Mouse (Mus musculus) cerebellum, adult 2 months (tissue): ENCODE measurements around the gene Stk39. TPM values are rescaled to one million over a fixed set of nuclear protein-coding genes. Genes with fewer than 3 reads are reported as not detected.

Experiments used
- DNase-seq, 2 experiments: peaks; one replicate each; pipeline ENCODE4 v3.0.0; 2021
- H3K27ac ChIP-seq: fragments of 200-500 bp; 2 replicates; pipeline ENCODE4 v1.5.1; 2012; ENCODE audit warnings: low read length, control low read depth, inconsistent platforms; ENCODE audit not compliant: insufficient read depth
- H3K27me3 ChIP-seq: fragments of 200-500 bp; 2 replicates; pipeline ENCODE4 v1.6.1; 2012; ENCODE audit warnings: inconsistent platforms, mild to moderate bottlenecking, low read length, moderate library complexity; ENCODE audit not compliant: control insufficient read depth, insufficient read depth
- H3K4me1 ChIP-seq: fragments of 200-500 bp; 2 replicates; pipeline ENCODE4 v1.6.1; 2011; ENCODE audit warnings: low read length; ENCODE audit not compliant: control insufficient read depth, insufficient read depth
- H3K4me3 ChIP-seq: fragments of 200-500 bp; replicated peaks from 2 replicates; pipeline ENCODE3; 2011; ENCODE audit warnings: mild to moderate bottlenecking, low read depth, low read length, control low read depth; ENCODE audit not compliant: insufficient read depth
- CTCF ChIP-seq: fragments of 200-500 bp; IDR thresholded peaks from 2 replicates; pipeline ENCODE4 v1.5.1; 2011; ENCODE audit warnings: low read depth, mild to moderate bottlenecking, control low read depth, low read length, moderate library complexity, borderline replicate concordance; ENCODE audit not compliant: insufficient read depth
- POLR2A ChIP-seq: fragments of 200-500 bp; IDR thresholded peaks from 2 replicates; pipeline ENCODE4 v1.6.1; 2011; ENCODE audit warnings: low read length, control low read depth, borderline replicate concordance; ENCODE audit not compliant: insufficient read depth
- WGBS: fragments of 180-500 bp; shearing (Covaris S2); methylation state at CpG from one replicate; pipeline ENCODE4 v1.1.7; 2018; 5-methylcytosine and 5-hydroxymethylcytosine counted together
- polyA plus RNA-seq: library from polyadenylated mRNA; depleted of rRNA; stranded (reverse); fragments of >200 nt; gene quantifications from 2 replicates; pipeline ENCODE4 v1.2.3, GENCODE M21; 2012

Stk39 gene
- polyA plus RNA-seq, 1 experiment: 49.8 TPM

- Histone ChIP-seq H3K27ac (no peak overlapping the region), H3K27me3 (no peaks in the 10 kb centered on the region), H3K4me3 (no peak overlapping the region), H3K4me1 (peaks cover 24% of the 10 kb centered on the region)
- DNase-seq: no peak
- TF ChIP-seq POLR2A: no peak
- 87% methylated on average over 9 of the region's 9 CpGs for WGBS
Measured at GRCm38 (mm10) chr2:68467085-68467978, 4.7 kb downstream of the Stk39 start.

DNA sequence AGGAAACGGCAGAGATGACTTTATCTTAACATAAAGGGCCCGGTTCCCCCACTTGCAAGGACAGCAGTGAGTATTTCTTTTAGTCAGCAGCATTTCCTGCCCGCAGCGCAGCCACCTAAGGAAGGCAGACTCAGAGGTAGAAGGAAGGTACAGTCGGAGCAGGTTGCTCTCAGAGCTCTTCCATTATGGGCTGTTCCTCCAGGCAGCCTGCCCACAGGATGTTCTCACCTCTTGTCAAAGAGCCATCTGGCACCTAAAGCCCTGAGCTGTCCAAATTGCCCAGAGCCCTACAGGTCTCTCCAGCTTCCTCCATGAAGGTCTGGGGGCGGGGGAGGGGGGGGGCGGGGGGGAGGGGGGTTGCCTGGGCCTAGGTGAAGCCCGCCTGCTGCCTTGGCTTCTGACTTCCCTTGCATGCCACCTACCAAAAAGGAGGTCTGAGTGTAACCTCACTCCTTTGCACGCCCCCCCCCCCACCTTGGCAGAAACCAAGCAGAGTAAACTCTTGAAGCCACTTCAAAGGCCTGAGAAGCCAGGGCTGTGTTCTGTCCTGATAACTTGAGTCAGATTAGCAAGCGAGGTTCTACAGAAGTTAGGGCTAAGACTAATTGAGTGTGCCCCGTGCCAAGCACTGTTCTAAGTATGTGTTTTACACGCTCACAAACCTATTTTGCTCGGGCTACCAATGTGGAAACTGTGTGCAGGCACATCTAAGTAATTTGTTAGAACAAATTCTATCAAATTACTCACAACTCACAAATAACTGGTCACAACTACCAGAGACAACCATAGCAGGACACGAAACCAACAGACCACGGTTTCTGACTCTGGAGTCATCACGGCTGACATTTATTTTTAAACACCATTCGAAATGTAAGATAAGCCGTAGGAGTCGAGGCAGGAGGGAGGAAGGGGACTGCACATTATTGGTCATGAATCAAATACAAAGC lies 5.7 kb downstream of the Stk39 start:
- peak; percentile 95 to 97 for DNase-seq
- peak overlapping the region; percentile 33 for H3K4me3 ChIP-seq
- H3K27me3 ChIP-seq: no peaks in the 10 kb centered on the region
- peaks cover 24% of the 10 kb centered on the region for H3K4me1 ChIP-seq
- 46% methylated on average over 19 of the region's 19 CpGs for WGBS
- H3K27ac ChIP-seq: peak overlapping the region; percentile 83
- TF ChIP-seq POLR2A (peak; percentile 32; the same call in 1 of the 2 replicates), CTCF (no peak)

DNA sequence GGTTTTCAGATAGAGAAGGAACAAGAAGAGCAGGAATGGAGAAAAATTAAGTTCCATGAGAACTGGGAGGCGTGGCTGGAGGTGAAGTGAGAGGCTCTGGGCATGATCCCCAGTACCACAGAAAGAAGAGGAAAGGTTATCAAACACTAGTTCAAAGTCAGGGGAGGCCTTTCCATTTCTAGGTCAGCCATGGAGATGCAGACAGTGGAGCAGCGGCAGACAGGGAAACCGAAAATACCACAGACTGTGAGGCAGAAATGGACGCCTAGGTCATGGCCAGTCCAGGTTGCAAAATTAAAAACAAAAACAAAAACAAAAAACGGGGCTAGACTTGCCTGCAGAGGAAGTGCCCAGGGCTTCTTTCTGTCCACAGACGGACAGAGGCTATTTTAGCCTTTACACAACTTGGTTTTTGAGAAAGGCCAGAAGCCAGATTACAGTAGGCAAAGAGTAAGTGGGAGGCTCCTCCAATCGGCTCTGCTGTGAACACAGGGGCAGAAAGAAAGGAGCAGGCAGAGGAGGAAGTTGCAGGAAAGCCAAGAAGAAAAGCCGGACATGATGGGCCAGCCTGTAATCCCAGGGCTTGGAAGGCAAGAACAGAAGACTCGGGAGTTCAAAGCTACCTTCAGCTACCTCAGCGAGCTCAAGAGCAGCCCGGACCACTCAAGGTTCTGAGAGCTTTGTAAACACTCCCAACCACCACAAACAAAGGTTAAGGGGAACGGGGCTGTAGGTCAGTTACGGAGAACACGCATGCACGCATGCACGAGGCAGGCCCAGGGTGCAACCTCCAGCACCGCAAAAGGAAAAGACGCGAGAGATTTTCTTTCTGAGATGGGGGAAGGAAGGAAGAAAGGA lies 6.6 kb downstream of the Stk39 start:
- Histone ChIP-seq H3K27ac (peak overlapping the region; percentile 83), H3K4me3 (peak overlapping the region; percentile 4), H3K27me3 (no peaks in the 10 kb centered on the region), H3K4me1 (peaks cover 24% of the 10 kb centered on the region)
- TF ChIP-seq POLR2A: no peak
- TF ChIP-seq CTCF: no peak
- WGBS: 48% methylated on average over 19 of the region's 19 CpGs
- peak in 1 of 2 experiments; percentile 25 for DNase-seq

DNA sequence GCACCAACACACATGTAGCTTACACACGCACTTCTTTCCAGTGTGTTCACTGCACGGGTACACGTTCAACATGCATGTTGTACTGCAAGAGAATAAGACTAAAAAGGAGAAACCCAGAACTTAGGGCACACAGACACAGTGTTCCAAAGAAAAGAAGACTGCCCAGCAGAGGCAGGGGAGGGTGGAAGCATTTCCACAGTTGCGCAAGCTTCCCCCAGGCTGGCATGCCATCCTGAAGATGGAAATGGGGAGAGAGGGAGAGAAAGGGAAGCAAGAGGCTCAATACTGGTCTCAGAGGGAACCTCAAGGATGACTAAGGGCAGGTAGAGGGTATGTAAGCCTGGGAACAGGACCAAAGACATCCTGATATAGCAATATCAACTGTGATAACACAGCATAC lies 7.6 kb downstream of the Stk39 start:
- H3K27me3 ChIP-seq: no peaks in the 10 kb centered on the region
- WGBS: 97% methylated on average over 4 of the region's 4 CpGs
- no peak for TF ChIP-seq CTCF
- peaks cover 24% of the 10 kb centered on the region for H3K4me1 ChIP-seq
- no peak for DNase-seq
- H3K4me3 ChIP-seq: no peak overlapping the region
- H3K27ac ChIP-seq: no peak overlapping the region

GRCm38 (mm10) chr2:68463801-68464200 lies 8.3 kb downstream of the Stk39 start:
- 80% methylated on average over 4 of the region's 4 CpGs for WGBS

GRCm38 (mm10) chr2:68458115-68458514 lies 14.0 kb downstream of the Stk39 start:
- no peak overlapping the region for H3K4me3 ChIP-seq
- WGBS: 70% methylated on average over 5 of the region's 5 CpGs
- H3K27ac ChIP-seq: no peak overlapping the region
- TF ChIP-seq CTCF (no peak), POLR2A (no peak)
- peaks cover 3% of the 10 kb centered on the region; the same call in 1 of the 2 replicates for H3K4me1 ChIP-seq
- DNase-seq: peak; percentile 43 to 72
- H3K27me3 ChIP-seq: no peaks in the 10 kb centered on the region

More at GRCm38 (mm10) chr2:68463801-68464200, 8.3 kb downstream of the Stk39 start:
- no peak for TF ChIP-seq CTCF
- TF ChIP-seq POLR2A: no peak
- DNase-seq: no peak
- H3K27ac ChIP-seq: no peak overlapping the region
- H3K27me3 ChIP-seq: no peaks in the 10 kb centered on the region
- peaks cover 22% of the 10 kb centered on the region for H3K4me1 ChIP-seq
- H3K4me3 ChIP-seq: no peak overlapping the region

GRCm38 (mm10) chr2:68457455-68458032 lies 14.5 kb downstream of the Stk39 start:
- TF ChIP-seq POLR2A (no peak), CTCF (no peak)
- Histone ChIP-seq H3K4me3 (no peak overlapping the region), H3K27ac (no peak overlapping the region), H3K4me1 (peaks cover 3% of the 10 kb centered on the region; the same call in 1 of the 2 replicates), H3K27me3 (no peaks in the 10 kb centered on the region)
- WGBS: 92% methylated on average over 6 of the region's 6 CpGs
- DNase-seq: no peak
